Mouse (Mus musculus): ENCODE results near the gene Ppp1r35. TPM values are rescaled to one million over a fixed set of nuclear protein-coding genes. Genes with fewer than 3 reads are reported as not detected.
"Not testable (repeated sequence)": the region's sequence is repeated elsewhere in the genome, so short reads cannot be mapped to it uniquely, and the experiment has no call there.

Ppp1r35 gene
- polyA plus RNA-seq, 1 experiment from 2014 or later, result 61.4 TPM

DNA sequence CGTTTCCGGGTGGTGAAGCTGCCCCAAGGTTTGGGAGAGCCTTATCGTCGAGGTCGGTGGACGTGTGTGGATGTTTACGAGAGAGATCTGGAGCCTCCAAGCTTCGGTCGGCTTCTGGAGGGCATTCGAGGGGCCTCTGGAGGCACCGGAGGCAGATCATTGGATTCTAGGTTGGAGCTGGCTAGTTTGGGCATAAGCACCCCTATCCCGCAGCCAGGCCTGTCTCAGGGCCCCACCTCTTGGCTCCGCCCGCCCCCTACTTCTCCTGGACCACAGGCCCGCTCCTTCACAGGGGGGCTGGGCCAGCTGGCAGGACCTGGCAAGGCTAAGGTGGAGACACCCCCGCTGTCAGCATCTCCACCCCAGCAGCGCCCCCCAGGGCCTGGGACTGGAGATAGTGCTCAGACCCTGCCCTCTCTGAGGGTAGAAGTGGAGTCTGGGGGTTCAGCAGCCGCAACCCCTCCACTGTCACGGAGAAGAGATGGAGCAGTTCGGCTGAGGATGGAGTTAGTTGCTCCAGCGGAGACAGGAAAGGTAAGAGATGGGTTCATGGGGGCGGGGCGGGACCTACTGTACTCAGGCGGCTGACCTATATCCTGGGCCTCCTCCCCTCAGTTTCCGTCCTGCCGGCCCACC, 31.2 kb upstream of the Ppp1r35 start:
- peak overlapping the region; percentile 40; the same call in 1 of the 2 replicates for H3K27ac ChIP-seq (replicated peaks; ENCODE audit: low read depth, low read length)
- H3K4me3 ChIP-seq (ENCODE audit: low read depth, low read length), result peak overlapping the region; percentile 66
- H3K36me3 ChIP-seq (ENCODE audit: control insufficient read depth, insufficient read depth, low read length), result peaks cover 6% of the 10 kb centered on the region; the same call in 1 of the 2 replicates
- peaks cover 24% of the 10 kb centered on the region for H3K4me1 ChIP-seq (ENCODE audit: control insufficient read depth, insufficient read depth, low read length)
- no peaks in the 10 kb centered on the region for H3K27me3 ChIP-seq (ENCODE audit: control insufficient read depth, insufficient read depth, low read length)
- peak; percentile 44 for DNase-seq (ENCODE audit: low spot score)
- peak overlapping the region; percentile 98 for H3K4me2 ChIP-seq (ENCODE audit: low read depth, severe bottlenecking)
- no peak for ATAC-seq (ENCODE audit: insufficient number of reproducible peaks, low FRiP score, low TSS enrichment, low read depth)
- no peaks in the 10 kb centered on the region for H3K9me3 ChIP-seq (ENCODE audit: control insufficient read depth, low read length)
- 4% methylated on average over 26 of the region's 26 CpGs for WGBS
- H3K9ac ChIP-seq (ENCODE audit: low read length), result peak overlapping the region; percentile 72

DNA sequence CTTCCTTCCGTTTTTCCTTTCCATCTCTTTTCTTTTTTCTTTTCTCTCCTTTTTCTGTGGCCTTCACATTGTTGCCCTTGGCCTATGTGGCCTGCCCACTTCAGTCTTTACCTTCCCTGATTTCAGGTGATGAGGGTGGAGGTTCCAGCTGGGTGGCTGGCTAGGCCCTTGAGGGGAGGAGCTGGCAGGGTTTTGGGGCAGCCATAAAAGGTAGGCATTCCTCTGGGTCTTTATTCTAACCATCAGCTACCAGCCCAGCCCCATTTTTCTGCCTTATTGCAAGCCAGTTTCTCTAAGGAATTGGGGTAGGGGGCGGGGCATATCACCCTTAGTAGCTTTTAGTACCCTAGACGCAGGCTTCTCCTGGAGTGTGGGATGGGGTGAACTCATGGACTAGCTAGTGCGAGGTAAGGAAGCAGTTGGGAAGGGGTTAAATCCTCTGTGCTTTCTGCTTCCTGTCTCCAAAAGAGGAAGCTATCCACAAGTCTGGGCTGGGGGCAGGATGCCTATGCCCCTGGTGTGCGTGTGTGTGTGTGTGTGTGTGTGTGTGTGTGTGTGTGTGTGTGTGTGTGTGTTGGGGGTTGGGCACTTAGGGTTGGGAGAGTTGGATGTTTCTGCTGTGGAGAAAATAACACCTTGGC, 30.4 kb upstream of the Ppp1r35 start:
- Histone ChIP-seq H3K27me3 (ENCODE audit: control insufficient read depth, insufficient read depth, low read length) (no peaks in the 10 kb centered on the region), H3K4me1 (ENCODE audit: control insufficient read depth, insufficient read depth, low read length) (peaks cover 24% of the 10 kb centered on the region), H3K4me3 (ENCODE audit: low read depth, low read length) (peak overlapping the region; percentile 66; the same call in 1 of the 2 replicates), H3K4me2 (ENCODE audit: low read depth, severe bottlenecking) (peak overlapping the region; percentile 98), H3K9me3 (ENCODE audit: control insufficient read depth, low read length) (no peaks in the 10 kb centered on the region), H3K9ac (ENCODE audit: low read length) (no peak overlapping the region; the same call in 1 of the 2 replicates), H3K36me3 (ENCODE audit: control insufficient read depth, insufficient read depth, low read length) (peaks cover 10% of the 10 kb centered on the region), H3K27ac (replicated peaks; ENCODE audit: low read depth, low read length) (no peak overlapping the region)
- ATAC-seq (ENCODE audit: insufficient number of reproducible peaks, low FRiP score, low TSS enrichment, low read depth) (no peak), DNase-seq (ENCODE audit: low spot score) (no peak)
- 38% methylated on average over 5 of the region's 5 CpGs for WGBS

DNA sequence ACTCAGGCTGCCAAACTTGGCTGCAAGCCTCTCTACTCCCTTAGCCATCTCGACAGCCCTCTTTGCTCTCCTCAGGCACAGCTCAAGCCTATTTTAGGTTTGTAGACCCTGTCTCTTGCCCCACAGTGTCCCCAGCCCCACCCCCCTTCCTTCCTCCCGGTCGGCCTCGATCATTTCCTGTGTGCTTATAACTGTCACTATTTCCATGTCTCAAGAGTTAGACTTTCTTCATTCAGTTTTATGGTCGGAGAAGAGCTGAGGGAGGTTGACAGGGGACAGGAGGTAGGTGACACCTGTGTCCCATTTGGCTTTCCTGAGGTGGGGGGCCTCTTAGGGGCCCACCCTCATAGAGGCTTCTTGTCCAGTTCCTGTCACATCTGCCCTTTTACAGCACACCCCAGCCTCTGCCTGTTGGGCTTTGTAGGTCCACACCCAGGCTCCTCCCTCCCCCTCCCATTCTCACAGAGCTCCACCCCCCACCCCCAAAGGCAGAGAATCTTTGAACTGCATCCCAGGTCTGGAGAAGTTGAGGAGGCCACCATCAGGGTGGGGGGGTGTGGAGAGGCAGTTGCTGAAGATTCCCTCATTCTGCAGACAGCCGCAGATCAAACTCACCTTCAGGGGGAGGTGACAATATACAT, 29.3 kb upstream of the Ppp1r35 start:
- Histone ChIP-seq H3K4me3 (ENCODE audit: low read depth, low read length) (no peak overlapping the region), H3K9ac (ENCODE audit: low read length) (no peak overlapping the region), H3K9me3 (ENCODE audit: control insufficient read depth, low read length) (no peaks in the 10 kb centered on the region), H3K27ac (replicated peaks; ENCODE audit: low read depth, low read length) (no peak overlapping the region), H3K27me3 (ENCODE audit: control insufficient read depth, insufficient read depth, low read length) (no peaks in the 10 kb centered on the region), H3K4me1 (ENCODE audit: control insufficient read depth, insufficient read depth, low read length) (peaks cover 24% of the 10 kb centered on the region), H3K4me2 (ENCODE audit: low read depth, severe bottlenecking) (peak overlapping the region; percentile 98; the same call in 1 of the 2 replicates), H3K36me3 (ENCODE audit: control insufficient read depth, insufficient read depth, low read length) (peaks cover 10% of the 10 kb centered on the region)
- DNase-seq (ENCODE audit: low spot score) (no peak), ATAC-seq (ENCODE audit: insufficient number of reproducible peaks, low FRiP score, low TSS enrichment, low read depth) (no peak)
- WGBS, result 51% methylated on average over 6 of the region's 6 CpGs

DNA sequence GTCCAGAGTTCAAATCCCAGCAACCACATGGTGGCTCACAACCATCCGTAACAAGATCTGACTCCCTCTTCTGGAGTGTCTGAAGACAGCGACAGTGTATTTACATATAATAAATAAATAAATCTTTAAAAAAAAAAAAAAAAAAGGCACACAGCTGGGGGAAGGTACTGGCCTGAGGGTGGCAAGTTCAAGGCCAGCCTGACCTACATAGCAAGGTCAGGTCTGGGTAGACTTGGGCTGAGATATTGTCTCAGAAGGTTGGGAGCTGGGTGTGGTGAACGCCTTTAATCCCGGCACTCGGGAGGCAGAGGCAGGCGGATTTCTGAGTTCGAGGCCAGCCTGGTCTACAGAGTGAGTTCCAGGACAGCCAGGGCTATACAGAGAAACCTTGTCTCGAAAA, 28.4 kb upstream of the Ppp1r35 start:
- DNase-seq (ENCODE audit: low spot score); H3K4me2 ChIP-seq (ENCODE audit: low read depth, severe bottlenecking); H3K36me3 ChIP-seq (ENCODE audit: control insufficient read depth, insufficient read depth, low read length); H3K9me3 ChIP-seq (ENCODE audit: control insufficient read depth, low read length); H3K4me3 ChIP-seq (ENCODE audit: low read depth, low read length); ATAC-seq (ENCODE audit: insufficient number of reproducible peaks, low FRiP score, low TSS enrichment, low read depth); H3K27me3 ChIP-seq (ENCODE audit: control insufficient read depth, insufficient read depth, low read length); H3K9ac ChIP-seq (ENCODE audit: low read length); H3K27ac ChIP-seq (replicated peaks; ENCODE audit: low read depth, low read length): not testable (repeated sequence)
- WGBS, result 94% methylated on average over 6 of the region's 8 CpGs
- H3K4me1 ChIP-seq (ENCODE audit: control insufficient read depth, insufficient read depth, low read length), result peaks cover 24% of the 10 kb centered on the region

DNA sequence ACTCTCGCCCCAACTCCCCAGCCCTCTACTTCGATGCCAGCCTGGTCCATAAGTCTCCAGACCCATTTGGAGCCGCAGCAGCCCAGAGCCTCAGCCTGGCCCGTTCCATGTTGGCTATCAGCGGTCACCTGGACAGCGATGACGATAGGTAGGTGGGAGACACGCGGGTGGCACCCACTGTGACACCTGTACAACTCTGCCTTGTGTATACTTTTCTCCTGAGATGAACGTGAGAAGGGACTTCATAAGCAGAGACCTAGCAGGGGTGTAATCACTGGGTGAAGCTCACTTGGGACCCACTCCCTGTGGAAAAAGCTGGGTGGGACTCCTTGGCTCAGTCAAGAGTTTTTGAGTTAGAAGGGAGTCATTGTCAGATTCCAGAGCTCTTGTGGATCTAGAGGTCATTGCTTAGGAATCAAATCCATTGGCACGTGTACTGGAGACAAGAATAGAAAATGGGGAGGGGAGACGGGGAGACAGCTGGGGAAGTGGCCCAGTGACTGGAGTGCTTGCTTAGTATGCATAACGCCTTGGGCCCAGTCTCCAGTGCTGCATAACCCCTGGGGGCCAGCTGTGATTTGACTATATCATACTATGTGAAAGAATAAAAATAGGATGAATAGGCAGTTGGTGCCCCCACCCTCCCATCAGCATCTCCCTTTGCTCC, 27.3 kb upstream of the Ppp1r35 start:
- peaks cover 15% of the 10 kb centered on the region for H3K36me3 ChIP-seq (ENCODE audit: control insufficient read depth, insufficient read depth, low read length)

DNA sequence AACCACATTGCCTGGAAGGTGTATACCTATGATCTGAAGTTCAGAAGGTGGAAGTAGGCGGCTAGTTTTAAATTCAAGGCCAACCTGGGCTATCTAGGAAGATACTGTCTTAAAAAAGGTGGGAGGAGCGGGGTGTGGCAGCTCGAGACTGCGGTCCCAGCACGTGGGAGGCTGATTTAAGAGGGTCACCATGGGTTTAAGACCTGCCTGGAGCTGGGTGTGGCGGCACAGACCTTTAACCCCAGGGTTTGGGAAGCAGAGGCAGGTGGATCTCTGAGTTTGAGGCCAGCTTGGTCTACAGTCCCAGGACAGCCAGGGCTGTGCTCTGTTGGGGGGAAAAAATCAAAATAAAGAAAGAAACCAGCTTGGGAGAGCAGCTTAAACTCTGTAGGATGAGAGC, 26.7 kb upstream of the Ppp1r35 start:
- ATAC-seq (ENCODE audit: insufficient number of reproducible peaks, low FRiP score, low TSS enrichment, low read depth) (no peak), DNase-seq (ENCODE audit: low spot score) (no peak)
- Histone ChIP-seq H3K27me3 (ENCODE audit: control insufficient read depth, insufficient read depth, low read length) (no peaks in the 10 kb centered on the region), H3K9me3 (ENCODE audit: control insufficient read depth, low read length) (no peaks in the 10 kb centered on the region), H3K4me2 (ENCODE audit: low read depth, severe bottlenecking) (no peak overlapping the region), H3K4me1 (ENCODE audit: control insufficient read depth, insufficient read depth, low read length) (peaks cover 23% of the 10 kb centered on the region), H3K9ac (ENCODE audit: low read length) (no peak overlapping the region), H3K36me3 (ENCODE audit: control insufficient read depth, insufficient read depth, low read length) (peaks cover 15% of the 10 kb centered on the region), H3K4me3 (ENCODE audit: low read depth, low read length) (no peak overlapping the region), H3K27ac (replicated peaks; ENCODE audit: low read depth, low read length) (no peak overlapping the region)
- WGBS, result 88% methylated on average over 6 of the region's 6 CpGs

More for the DNA sequence above, 27.3 kb upstream of the Ppp1r35 start:
- Histone ChIP-seq H3K27me3 (ENCODE audit: control insufficient read depth, insufficient read depth, low read length) (no peaks in the 10 kb centered on the region), H3K4me2 (ENCODE audit: low read depth, severe bottlenecking) (no peak overlapping the region), H3K4me1 (ENCODE audit: control insufficient read depth, insufficient read depth, low read length) (peaks cover 24% of the 10 kb centered on the region), H3K27ac (replicated peaks; ENCODE audit: low read depth, low read length) (no peak overlapping the region), H3K9me3 (ENCODE audit: control insufficient read depth, low read length) (no peaks in the 10 kb centered on the region), H3K9ac (ENCODE audit: low read length) (no peak overlapping the region), H3K4me3 (ENCODE audit: low read depth, low read length) (no peak overlapping the region)
- WGBS, result 95% methylated on average over 13 of the region's 13 CpGs
- DNase-seq (ENCODE audit: low spot score) (no peak), ATAC-seq (ENCODE audit: insufficient number of reproducible peaks, low FRiP score, low TSS enrichment, low read depth) (no peak)

DNA sequence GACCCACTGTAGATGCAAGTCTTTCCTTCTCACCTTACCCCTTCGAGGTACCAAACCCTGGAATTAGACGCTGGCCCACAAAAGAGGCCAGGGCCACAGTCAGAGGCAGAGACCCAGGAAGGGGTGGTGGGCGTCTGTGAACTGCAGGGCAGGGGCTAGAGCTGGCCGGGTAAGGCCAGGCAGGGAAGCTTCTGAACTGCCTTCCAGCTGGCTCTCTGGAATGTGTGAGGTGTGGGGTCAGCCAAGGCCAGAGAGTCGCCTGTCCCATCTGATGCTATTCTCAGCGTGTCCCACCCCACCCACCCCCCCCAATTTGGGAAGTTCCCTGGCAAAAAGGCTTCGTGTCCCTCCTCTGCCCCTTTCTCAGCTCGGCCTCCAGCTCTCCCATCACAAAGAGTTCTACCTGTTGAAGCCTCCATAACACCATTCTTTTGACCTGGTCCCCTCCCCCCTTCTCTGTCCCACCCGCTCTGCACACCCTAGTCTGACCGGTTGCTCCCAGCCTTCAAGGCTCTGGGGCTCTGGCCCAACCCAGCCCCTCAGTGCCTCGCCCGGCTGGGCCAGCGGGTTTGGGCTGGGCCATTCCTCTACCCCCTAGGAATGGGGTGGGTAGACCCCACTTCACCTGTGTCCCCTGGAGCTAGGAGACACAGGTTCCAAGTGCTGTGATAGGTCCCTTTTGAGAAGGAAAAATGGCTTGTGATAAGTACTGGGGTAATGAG, 25.4 kb upstream of the Ppp1r35 start:
- peaks cover 19% of the 10 kb centered on the region for H3K36me3 ChIP-seq (ENCODE audit: control insufficient read depth, insufficient read depth, low read length)
- DNase-seq (ENCODE audit: low spot score) (no peak), ATAC-seq (ENCODE audit: insufficient number of reproducible peaks, low FRiP score, low TSS enrichment, low read depth) (no peak)
- peaks cover 12% of the 10 kb centered on the region for H3K4me1 ChIP-seq (ENCODE audit: control insufficient read depth, insufficient read depth, low read length)
- no peak overlapping the region for H3K27ac ChIP-seq (replicated peaks; ENCODE audit: low read depth, low read length)
- no peak overlapping the region for H3K9ac ChIP-seq (ENCODE audit: low read length)
- 75% methylated on average over 12 of the region's 13 CpGs for WGBS
- no peaks in the 10 kb centered on the region for H3K27me3 ChIP-seq (ENCODE audit: control insufficient read depth, insufficient read depth, low read length)
- no peak overlapping the region for H3K4me2 ChIP-seq (ENCODE audit: low read depth, severe bottlenecking)
- H3K9me3 ChIP-seq (ENCODE audit: control insufficient read depth, low read length), result no peaks in the 10 kb centered on the region
- H3K4me3 ChIP-seq (ENCODE audit: low read depth, low read length), result no peak overlapping the region

DNA sequence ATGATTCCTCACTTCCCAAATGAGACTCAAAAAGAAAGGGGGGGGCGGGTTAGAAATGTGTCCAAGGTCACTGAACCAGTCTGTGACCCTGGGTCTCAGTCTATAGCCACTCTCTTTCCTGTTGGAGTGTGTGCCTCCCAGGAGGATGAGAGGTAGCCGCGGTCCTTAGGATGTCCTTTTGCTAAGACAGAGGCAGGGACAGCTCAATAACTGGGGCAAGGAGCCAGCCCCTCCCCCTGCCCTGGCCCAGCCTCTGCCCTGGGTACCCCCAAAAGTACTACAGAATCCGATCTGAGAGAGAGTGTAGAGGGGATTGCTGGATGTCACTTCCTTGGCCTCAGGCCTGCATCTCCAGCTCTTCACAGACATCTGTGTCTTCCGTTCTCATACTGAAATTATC, 23.2 kb upstream of the Ppp1r35 start:
- no peak overlapping the region for H3K27ac ChIP-seq (replicated peaks; ENCODE audit: low read depth, low read length)
- 86% methylated on average over 5 of the region's 5 CpGs for WGBS
- no peak overlapping the region for H3K4me2 ChIP-seq (ENCODE audit: low read depth, severe bottlenecking)
- no peak for DNase-seq (ENCODE audit: low spot score)
- no peak overlapping the region for H3K9ac ChIP-seq (ENCODE audit: low read length)
- no peaks in the 10 kb centered on the region for H3K27me3 ChIP-seq (ENCODE audit: control insufficient read depth, insufficient read depth, low read length)
- no peak for ATAC-seq (ENCODE audit: insufficient number of reproducible peaks, low FRiP score, low TSS enrichment, low read depth)
- H3K4me1 ChIP-seq (ENCODE audit: control insufficient read depth, insufficient read depth, low read length), result no peaks in the 10 kb centered on the region
- H3K36me3 ChIP-seq (ENCODE audit: control insufficient read depth, insufficient read depth, low read length), result peaks cover 27% of the 10 kb centered on the region
- H3K9me3 ChIP-seq (ENCODE audit: control insufficient read depth, low read length), result no peaks in the 10 kb centered on the region
- no peak overlapping the region for H3K4me3 ChIP-seq (ENCODE audit: low read depth, low read length)

Data from limb, embryonic 11.5 days (tissue).